Mouse (Mus musculus) G1E (cell line): ENCODE data around the gene Flrt1.

Source experiments
- CTCF ChIP-seq: IDR thresholded peaks from 2 replicates; pipeline ENCODE4 v1.5.1; 2012; ENCODE audit warnings: low read depth, low read length, inconsistent platforms, mixed read lengths
- GATA1 ChIP-seq: IDR thresholded peaks from 2 replicates; pipeline ENCODE4 v1.6.1; 2012; ENCODE audit warnings: borderline replicate concordance, low read length, inconsistent platforms, mixed read lengths
- GATA2 ChIP-seq: IDR thresholded peaks from 2 replicates; pipeline ENCODE4 v1.6.1; 2012; ENCODE audit warnings: low read depth, low read length, inconsistent platforms, borderline replicate concordance
- POLR2AphosphoS5 ChIP-seq: IDR thresholded peaks from 2 replicates; pipeline ENCODE4 v1.6.1; 2012; ENCODE audit warnings: low read depth, low read length, inconsistent platforms; ENCODE audit not compliant: insufficient replicate concordance
- TAL1 ChIP-seq: conservative IDR thresholded peaks from 2 replicates; pipeline ENCODE4 v1.6.1; 2012; ENCODE audit warnings: low read depth, low read length, inconsistent platforms, mixed read lengths

DNA sequence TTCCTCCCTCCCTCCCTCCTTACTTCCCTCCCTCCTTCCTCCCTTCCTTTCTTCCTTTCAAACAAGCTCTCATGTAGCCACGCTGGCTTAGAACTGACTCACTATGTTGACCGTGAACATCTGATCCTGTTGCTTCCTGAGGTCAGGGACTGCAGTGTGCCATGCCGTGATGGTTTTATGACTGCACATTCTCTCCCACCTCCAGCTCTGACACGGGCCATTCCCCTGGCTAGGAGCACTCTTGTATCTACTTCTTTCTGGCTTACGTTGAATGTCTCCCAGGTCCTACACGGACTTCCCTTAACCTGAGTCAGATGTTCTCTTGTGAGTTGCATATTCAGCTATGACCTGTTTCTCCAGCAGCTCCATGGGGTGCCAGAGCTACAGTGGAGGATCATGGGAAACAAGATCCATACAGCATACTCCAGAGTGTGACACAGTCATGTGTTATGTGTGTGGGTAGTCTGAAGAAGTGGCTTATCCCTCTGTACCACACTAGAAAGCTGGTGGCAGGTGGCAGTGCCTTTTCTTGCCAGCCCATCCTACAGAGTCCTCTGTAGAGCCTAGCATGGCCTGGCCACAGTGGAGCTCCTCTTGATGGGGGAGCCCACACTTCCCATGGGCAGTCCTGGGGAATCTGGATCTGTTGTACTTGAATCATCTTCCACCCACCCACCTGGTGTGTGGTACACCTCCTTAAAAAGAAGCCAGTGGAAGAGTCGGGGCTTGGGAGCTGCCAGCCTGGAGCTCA, 23.8 kb downstream of the Flrt1 start:
- no peak for TF ChIP-seq GATA1
- no peak for TF ChIP-seq CTCF
- TF ChIP-seq GATA2 = no peak
- TF ChIP-seq POLR2AphosphoS5 = no peak
- TF ChIP-seq TAL1 = no peak
